Mouse (Mus musculus) CH12.LX (cell line): ENCODE results near the gene Cpne5. TPM values are rescaled to one million over a fixed set of nuclear protein-coding genes. Genes with fewer than 3 reads are reported as not detected.

Experiments used
- DNase-seq: peaks from one replicate; pipeline ENCODE4 v3.0.0-alpha.2; 2013; ENCODE audit errors: extremely low read depth
- H3K27ac ChIP-seq: 2 replicates; pipeline ENCODE4 v1.5.1; 2012; ENCODE audit warnings: low read depth, mild to moderate bottlenecking, control low read depth, moderate library complexity; ENCODE audit not compliant: insufficient read depth
- H3K27me3 ChIP-seq: replicated peaks from 2 replicates; pipeline ENCODE3; 2012; ENCODE audit warnings: inconsistent platforms
- H3K36me3 ChIP-seq, 2 experiments: replicated peaks in 1 of 2; 2 replicates each; pipeline versions ENCODE3 to v1.6.1; 2012; ENCODE audit warnings: inconsistent platforms in 1 of 2, low read length in 1 of 2, mild to moderate bottlenecking in 1 of 2, mixed read lengths in 1 of 2, moderate library complexity in 1 of 2; ENCODE audit not compliant: control insufficient read depth in 1 of 2, insufficient read depth in 1 of 2
- H3K4me1 ChIP-seq, 2 experiments: 2 replicates each; pipeline ENCODE4 v1.6.1; 2012; ENCODE audit warnings: inconsistent platforms in 1 of 2, moderate library complexity in 1 of 2; ENCODE audit not compliant: insufficient read depth in 2 of 2, control insufficient read depth in 1 of 2
- H3K4me2 ChIP-seq: 2 replicates; pipeline ENCODE4 v1.6.1; 2012; ENCODE audit warnings: low read depth, mild to moderate bottlenecking, control low read depth; ENCODE audit not compliant: poor library complexity, insufficient read depth, severe bottlenecking
- H3K4me3 ChIP-seq, 3 experiments: fragments of 150-350 bp in 1 of 3; sonication (generic) in 1 of 3; replicated peaks in 1 of 3; 2 replicates each; pipeline versions ENCODE3 to v1.5.1; 2011 to 2012; ENCODE audit warnings: low read depth in 2 of 3, low read length in 2 of 3, mild to moderate bottlenecking in 2 of 3, moderate library complexity in 2 of 3, control low read depth in 1 of 3, improper control_type of control experiment in 1 of 3, inconsistent platforms in 1 of 3, mixed read lengths in 1 of 3; ENCODE audit not compliant: poor library complexity in 1 of 3
- H3K79me2 ChIP-seq: replicated peaks from 2 replicates; pipeline ENCODE4 v1.6.1; 2012; ENCODE audit warnings: mild to moderate bottlenecking, moderate library complexity; ENCODE audit not compliant: control insufficient read depth, poor library complexity, insufficient read depth, severe bottlenecking; ENCODE audit errors: extremely low read depth
- H3K9ac ChIP-seq: 2 replicates; pipeline ENCODE4 v1.6.1; 2012; ENCODE audit warnings: low read depth, mild to moderate bottlenecking, control low read depth, moderate library complexity; ENCODE audit not compliant: insufficient read depth
- H3K9me3 ChIP-seq: replicated peaks from 2 replicates; pipeline ENCODE3; 2012; ENCODE audit warnings: low read length, inconsistent platforms, mixed read lengths
- CHD1 ChIP-seq: IDR thresholded peaks from 2 replicates; pipeline ENCODE4 v1.6.1; 2012; ENCODE audit warnings: low read depth, low read length, improper control_type of control experiment, inconsistent platforms
- CTCF ChIP-seq, 2 experiments: IDR thresholded peaks in 1 of 2; conservative IDR thresholded peaks in 1 of 2; 2 replicates each; pipeline ENCODE4 v1.5.1; 2011 to 2012; ENCODE audit warnings: low read depth in 2 of 2, low read length in 2 of 2, improper control_type of control experiment in 1 of 2, inconsistent platforms in 1 of 2, mild to moderate bottlenecking in 1 of 2, moderate library complexity in 1 of 2
- EP300 ChIP-seq: IDR thresholded peaks from 2 replicates; pipeline ENCODE4 v1.6.1; 2011; ENCODE audit warnings: low read length, improper control_type of control experiment
- ETS1 ChIP-seq: conservative IDR thresholded peaks from 2 replicates; pipeline ENCODE4 v1.6.1; 2012; ENCODE audit warnings: low read depth, mild to moderate bottlenecking, inconsistent platforms, low read length, improper control_type of control experiment, moderate library complexity
- GABPA ChIP-seq: IDR thresholded peaks from 2 replicates; pipeline ENCODE4 v1.6.1; 2012; ENCODE audit warnings: low read depth, low read length, improper control_type of control experiment, inconsistent platforms; ENCODE audit not compliant: insufficient replicate concordance
- HCFC1 ChIP-seq: IDR thresholded peaks from 2 replicates; pipeline ENCODE4 v1.6.1; 2012; ENCODE audit warnings: low read depth, mild to moderate bottlenecking, inconsistent platforms, low read length, improper control_type of control experiment
- IRF4 ChIP-seq: IDR thresholded peaks from 2 replicates; pipeline ENCODE4 v1.6.1; 2014; ENCODE audit warnings: low read depth, mild to moderate bottlenecking, inconsistent platforms, low read length, improper control_type of control experiment
- JUN ChIP-seq: IDR thresholded peaks from 2 replicates; pipeline ENCODE4 v1.6.1; 2011; ENCODE audit warnings: low read depth, mild to moderate bottlenecking, low read length, improper control_type of control experiment, moderate library complexity; ENCODE audit not compliant: insufficient read depth
- JUND ChIP-seq: conservative IDR thresholded peaks from 2 replicates; pipeline ENCODE4 v1.6.1; 2011; ENCODE audit warnings: low read depth, low read length, improper control_type of control experiment
- MAFK ChIP-seq: IDR thresholded peaks from 2 replicates; pipeline ENCODE4 v1.6.1; 2011; ENCODE audit warnings: low read length, improper control_type of control experiment; ENCODE audit not compliant: insufficient replicate concordance
- MAX ChIP-seq: IDR thresholded peaks from 2 replicates; pipeline ENCODE4 v1.6.1; 2011; ENCODE audit warnings: low read length, improper control_type of control experiment
- MAZ ChIP-seq: IDR thresholded peaks from 2 replicates; pipeline ENCODE4 v1.6.1; 2012; ENCODE audit warnings: low read depth, mild to moderate bottlenecking, inconsistent platforms, low read length, improper control_type of control experiment, moderate library complexity
- MYC ChIP-seq: IDR thresholded peaks from 2 replicates; pipeline ENCODE4 v1.6.1; 2011; ENCODE audit warnings: low read depth, mild to moderate bottlenecking, improper control_type of control experiment, low read length
- NELFE ChIP-seq: IDR thresholded peaks from 2 replicates; pipeline ENCODE4 v1.6.1; 2011; ENCODE audit warnings: low read depth, low read length, improper control_type of control experiment
- NRF1 ChIP-seq: IDR thresholded peaks from 2 replicates; pipeline ENCODE4 v1.6.1; 2014; ENCODE audit warnings: low read depth, mild to moderate bottlenecking, inconsistent platforms, low read length, improper control_type of control experiment, moderate library complexity
- POLR2A ChIP-seq: IDR thresholded peaks from 2 replicates; pipeline ENCODE4 v1.6.1; 2011; ENCODE audit warnings: low read depth, mild to moderate bottlenecking, improper control_type of control experiment, low read length
- RAD21 ChIP-seq: IDR thresholded peaks from 2 replicates; pipeline ENCODE4 v1.6.1; 2011; ENCODE audit warnings: low read depth, mild to moderate bottlenecking, low read length, improper control_type of control experiment, moderate library complexity
- RCOR1 ChIP-seq: conservative IDR thresholded peaks from 2 replicates; pipeline ENCODE4 v1.6.1; 2012; ENCODE audit warnings: low read depth, mild to moderate bottlenecking, inconsistent platforms, low read length, improper control_type of control experiment
- TBP ChIP-seq: conservative IDR thresholded peaks from 2 replicates; pipeline ENCODE4 v1.6.1; 2011; ENCODE audit warnings: low read depth, low read length, improper control_type of control experiment
- UBTF ChIP-seq: IDR thresholded peaks from 2 replicates; pipeline ENCODE4 v1.6.1; 2012; ENCODE audit warnings: low read depth, mild to moderate bottlenecking, inconsistent platforms, low read length, improper control_type of control experiment, moderate library complexity
- USF1 ChIP-seq: IDR thresholded peaks from 2 replicates; pipeline ENCODE4 v1.6.1; 2014; ENCODE audit warnings: low read depth, mild to moderate bottlenecking, inconsistent platforms, low read length, improper control_type of control experiment
- ZMIZ1 ChIP-seq: IDR thresholded peaks from 2 replicates; pipeline ENCODE4 v1.6.1; 2012; ENCODE audit warnings: low read depth, mild to moderate bottlenecking, inconsistent platforms, low read length, improper control_type of control experiment
- ZNF384 ChIP-seq: IDR thresholded peaks from 2 replicates; pipeline ENCODE4 v1.6.1; 2012; ENCODE audit warnings: low read depth, low read length, improper control_type of control experiment, inconsistent platforms
- dilution Hi-C: fragments of 300-500 bp; cut with MboI; formaldehyde crosslinking; loops from 2 replicates; pipeline ENCODE4 v1.14.3; 2020; ENCODE audit warnings: low sequenced_read_pairs; ENCODE audit not compliant: extremely low pct_unique_long_range_greater_than_20kb, extremely low pct_ligation_motif_present
- in situ Hi-C: fragments of 300-500 bp; cut with MboI; formaldehyde crosslinking; loops from 3 replicates; pipeline ENCODE4 v1.14.3; 2019; ENCODE audit warnings: low sequenced_read_pairs, low pct_ligation_motif_present, low pct_unique_long_range_greater_than_20kb, mixed read lengths
- polyA plus RNA-seq: library from polyadenylated mRNA; unstranded; fragments of >175 nt; gene quantifications from 2 replicates; pipeline ENCODE4 v1.2.1, GENCODE M21; 2012; ENCODE audit warnings: low read depth; ENCODE audit not compliant: insufficient read length
- total RNA-seq, 2 experiments: library from RNA; depleted of rRNA; stranded (reverse); fragments of 300-350 nt in 1 of 2; fragments of >200 nt in 1 of 2; gene quantifications; 2 replicates each; pipeline ENCODE4 v1.2.3; 2012 to 2014

Gene Cpne5
- total and polyA plus RNA-seq, 3 experiments = 0.68 to 1.9 (median 1.3) TPM

GRCm38 (mm10) chr17:29113591-29114352, 124.2 kb downstream of the Cpne5 start, which contains the start of gene Rab44:
Gene Rab44, plus strand, starts transcription at chr17:29114145.
- no peak within 1 kb of the TSS for H3K4me3 ChIP-seq
- H3K27ac ChIP-seq = no peak within 1 kb of the TSS
- dilution Hi-C loops (no loop called here), in situ Hi-C loops (no loop called here)
- no peak within 1 kb of the TSS for H3K4me2 ChIP-seq
- no peak for DNase-seq
- H3K9me3 ChIP-seq = no peaks in the 10 kb centered on the region
- no peaks in the 10 kb centered on the region for H3K36me3 ChIP-seq
- TF ChIP-seq CTCF (conservative IDR thresholded peaks at IDR 0.05 in 1 of 2, IDR thresholded peaks at IDR 0.05 in 1 of 2; ENCODE audit: low read depth in 2 of 2, low read length in 2 of 2) = no peak
- no peak for TF ChIP-seq HCFC1
- TF ChIP-seq MAZ = no peak
- TF ChIP-seq TBP = no peak
- TF ChIP-seq ZNF384 = no peak
- no peak for TF ChIP-seq ZMIZ1
- TF ChIP-seq MAX = no peak
- TF ChIP-seq MAFK = no peak
- TF ChIP-seq ETS1 = no peak
- no peak for TF ChIP-seq GABPA
- no peak for TF ChIP-seq UBTF
- TF ChIP-seq JUND = no peak
- TF ChIP-seq NRF1 = no peak
- no peak for TF ChIP-seq NELFE
- TF ChIP-seq RAD21 = no peak
- TF ChIP-seq IRF4 = no peak
- H3K79me2 ChIP-seq = no peaks in the 10 kb centered on the region
- H3K27me3 ChIP-seq = no peaks in the 10 kb centered on the region
- H3K4me1 ChIP-seq = peaks cover 0 to 10% of the 10 kb centered on the region in 2 experiments; a peak in 2 of 4 replicates
- H3K9ac ChIP-seq = no peak within 1 kb of the TSS

- H3K4me3 ChIP-seq = no peak overlapping the region
- H3K4me1 ChIP-seq = peaks cover 0 to 10% of the 10 kb centered on the region in 2 experiments; a peak in 2 of 4 replicates
- dilution Hi-C loops = no loop called here
- in situ Hi-C loops = no loop called here
- no peaks in the 10 kb centered on the region for H3K9me3 ChIP-seq
- no peak overlapping the region for H3K9ac ChIP-seq
- no peak overlapping the region for H3K4me2 ChIP-seq
- DNase-seq = no peak
- H3K36me3 ChIP-seq = no peaks in the 10 kb centered on the region
- no peaks in the 10 kb centered on the region for H3K79me2 ChIP-seq
- H3K27ac ChIP-seq = no peak overlapping the region
- TF ChIP-seq RCOR1 = no peak
- no peak for TF ChIP-seq IRF4
- no peak for TF ChIP-seq POLR2A
- no peak for TF ChIP-seq CHD1
- TF ChIP-seq USF1 = no peak
- TF ChIP-seq ZMIZ1 = no peak
- no peak for TF ChIP-seq MYC
- TF ChIP-seq EP300 = no peak
- no peak for TF ChIP-seq JUN
- no peak for TF ChIP-seq ETS1
- H3K27me3 ChIP-seq = no peaks in the 10 kb centered on the region
These were observed 126.6 kb downstream of the Cpne5 start for GRCm38 (mm10) chr17:29111332-29111731.
